Mouse (Mus musculus) thymus, postnatal 25 days (tissue): ENCODE results near the gene Prps1.
"Not testable (repeated sequence)": the region's sequence is repeated elsewhere in the genome, so short reads cannot be mapped to it uniquely, and the experiment has no call there.

Source experiments
- DNase-seq: peaks from one replicate; pipeline ENCODE4 v3.0.0; 2022

Gene Prps1

DNA sequence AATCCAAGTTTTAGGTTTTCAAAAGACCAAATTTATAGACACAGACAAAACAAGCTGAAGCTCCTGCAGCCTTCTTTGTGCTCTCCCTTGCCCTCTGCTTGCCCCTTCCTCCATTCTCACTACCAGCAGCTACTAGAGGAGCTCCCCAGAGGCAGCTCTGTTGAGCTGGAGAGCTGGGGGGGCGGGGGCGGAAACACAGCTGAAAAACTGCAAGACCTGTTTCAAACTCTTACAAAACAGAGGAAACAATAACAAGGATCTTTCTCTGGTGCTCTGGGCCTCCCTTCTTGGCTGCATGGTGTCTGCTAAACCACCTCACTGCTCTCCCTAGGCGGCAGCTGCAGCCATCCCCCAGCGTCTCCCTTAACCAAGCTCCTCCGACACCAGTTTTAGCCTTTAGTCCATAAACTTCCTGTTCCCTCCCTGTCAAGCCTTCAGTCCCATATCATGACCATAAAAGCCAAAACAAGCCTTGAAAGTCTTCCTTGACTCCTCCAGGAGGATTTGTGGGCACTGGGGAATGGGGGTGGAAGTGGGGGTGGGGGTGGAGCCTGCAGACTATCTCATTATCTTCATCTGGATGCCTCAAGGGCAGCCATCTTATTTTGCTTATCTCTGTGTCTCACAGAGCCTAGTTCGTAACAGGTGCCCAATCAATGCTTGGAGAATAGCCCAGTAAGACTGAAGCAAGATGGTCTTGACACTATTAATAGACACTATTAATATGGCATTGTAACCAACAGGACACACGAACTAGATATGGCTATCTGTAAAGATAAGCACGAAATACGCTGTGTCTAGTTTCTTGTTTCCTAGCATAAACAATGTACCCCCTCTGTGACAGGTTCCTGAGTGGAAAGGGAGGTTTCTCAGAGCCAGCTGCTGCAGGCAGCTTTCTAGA, 45.2 kb downstream of the Prps1 start:
- DNase-seq, result peak; percentile 40

GRCm38 (mm10) chrX:140503905-140504304, 47.5 kb downstream of the Prps1 start:
- DNase-seq, result peak; percentile 76

- DNase-seq, result peak; percentile 85
These were observed 49.3 kb downstream of the Prps1 start for GRCm38 (mm10) chrX:140505497-140506238.

GRCm38 (mm10) chrX:140506436-140507180, 50.2 kb downstream of the Prps1 start:
- no peak for DNase-seq

DNA sequence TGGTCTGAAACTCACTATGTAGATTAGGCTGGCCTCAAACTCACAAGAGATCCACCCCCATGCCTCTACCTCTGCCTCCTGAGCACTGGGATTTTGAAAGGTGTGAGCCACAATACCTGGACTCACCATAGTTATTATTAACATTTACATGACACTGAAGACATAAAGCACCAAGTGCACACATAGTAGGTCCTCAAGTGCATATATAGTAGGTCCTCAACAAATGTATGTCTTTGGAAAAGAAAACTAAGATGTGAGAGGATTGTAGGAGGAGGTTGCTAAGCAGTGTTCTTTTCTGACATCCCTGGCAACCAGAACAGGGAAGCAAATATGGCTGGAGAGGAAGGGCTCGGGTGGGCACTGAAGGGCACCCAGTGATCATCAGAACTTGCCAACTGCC, 51.0 kb downstream of the Prps1 start:
- no peak for DNase-seq

- not testable (repeated sequence) for DNase-seq
These were observed 52.4 kb downstream of the Prps1 start for GRCm38 (mm10) chrX:140508791-140509190.

DNA sequence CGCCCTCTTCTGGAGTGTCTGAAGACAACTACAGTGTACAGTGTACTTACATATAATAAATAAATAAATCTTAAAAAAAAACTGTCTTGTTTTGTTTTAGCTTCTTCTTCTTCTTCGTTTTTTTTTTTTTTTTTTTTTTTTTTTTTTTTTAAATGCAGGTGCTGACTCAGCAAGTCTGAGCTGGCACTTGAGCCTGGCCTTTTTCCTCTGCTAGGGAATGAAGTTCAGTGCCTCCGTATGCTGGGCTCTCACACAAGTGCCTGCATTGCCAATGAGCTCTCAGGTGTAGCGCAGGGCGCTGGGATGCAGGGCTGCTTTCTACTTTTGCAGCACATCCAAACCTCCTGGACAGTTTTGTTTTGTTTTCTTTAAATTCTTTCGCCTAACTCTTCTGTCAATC, 53.4 kb downstream of the Prps1 start:
- DNase-seq, result no peak

DNA sequence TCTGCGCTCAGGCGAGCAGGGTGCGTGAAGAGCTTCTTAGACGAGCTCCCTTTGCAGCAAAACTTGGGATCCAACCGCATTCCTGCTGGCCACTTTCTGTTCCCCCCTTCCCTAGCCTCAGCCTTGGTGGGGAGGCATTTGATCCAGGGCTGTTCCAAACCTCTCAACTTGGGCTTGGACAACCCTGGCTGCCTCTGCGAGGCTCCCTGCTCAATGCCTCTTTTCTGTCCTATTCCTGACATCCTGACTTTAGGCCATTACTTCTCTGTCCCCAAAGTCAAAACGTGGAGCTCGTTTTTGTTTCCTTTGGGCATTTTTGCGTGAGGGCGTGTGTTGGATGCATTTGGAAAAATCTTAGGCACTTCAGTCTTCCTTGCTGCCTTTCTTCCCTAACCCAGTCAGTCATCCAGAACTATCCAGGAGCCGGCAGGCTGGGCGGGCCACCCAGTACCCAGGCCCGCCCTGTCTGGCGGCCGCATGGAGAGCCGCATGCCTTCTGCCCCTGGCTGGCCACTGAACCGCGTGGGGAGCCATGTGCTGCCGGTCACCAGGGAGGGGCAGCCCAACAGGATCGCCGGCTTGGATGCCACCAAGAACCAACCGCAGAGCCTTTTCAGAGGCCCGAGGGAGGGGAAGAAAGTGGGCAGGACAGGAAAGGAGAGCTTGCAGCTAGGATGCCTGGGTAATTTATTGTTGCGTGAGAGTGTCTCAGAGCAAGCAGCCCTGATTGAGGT, 54.5 kb downstream of the Prps1 start:
- no peak for DNase-seq

DNA sequence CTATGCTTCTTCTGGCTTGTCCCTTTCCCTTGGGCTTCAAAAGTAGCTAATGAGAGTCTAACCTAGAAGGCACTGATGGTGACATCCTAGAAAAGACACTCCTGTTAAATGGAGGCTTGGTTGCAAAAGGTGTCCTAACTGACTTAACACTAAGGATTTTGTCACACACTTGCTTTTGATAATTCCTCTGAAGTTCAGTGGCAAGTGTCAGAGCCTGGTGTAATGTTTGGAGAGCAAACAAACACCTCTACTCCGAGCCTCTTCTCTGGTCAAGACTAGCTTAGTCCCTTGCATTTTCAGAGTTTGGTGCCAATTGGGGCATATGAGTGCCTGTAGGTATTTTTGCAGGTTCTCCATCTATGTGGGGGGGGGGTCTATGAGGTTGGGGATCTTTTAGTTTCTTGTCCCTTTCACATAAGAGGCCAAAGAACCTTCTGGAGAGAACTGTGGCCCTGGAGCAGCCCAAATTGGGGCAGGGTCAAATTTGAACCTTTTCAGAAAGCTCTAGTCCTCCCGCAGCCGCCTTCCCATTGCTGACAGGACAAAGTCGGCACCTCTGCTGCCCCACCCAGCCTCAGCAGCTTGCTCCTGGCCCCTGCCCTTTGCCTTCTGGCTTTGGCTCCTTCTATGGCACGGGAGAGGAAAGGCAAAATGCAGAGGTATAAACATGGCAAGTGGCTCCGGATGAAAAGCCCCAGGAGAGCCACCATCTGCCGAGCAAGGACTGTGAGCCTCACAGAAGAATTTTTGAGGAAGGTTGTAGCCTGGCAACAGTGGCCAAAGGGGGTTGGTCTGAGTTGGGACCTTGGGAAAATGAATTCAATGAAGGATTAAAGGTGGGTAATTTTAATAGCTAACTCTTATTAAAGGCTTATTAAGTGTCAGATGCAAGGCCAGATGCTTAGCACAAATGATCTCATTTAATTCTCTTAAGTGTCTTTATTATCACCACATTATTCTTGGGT, 55.6 kb downstream of the Prps1 start:
- DNase-seq, result no peak

DNA sequence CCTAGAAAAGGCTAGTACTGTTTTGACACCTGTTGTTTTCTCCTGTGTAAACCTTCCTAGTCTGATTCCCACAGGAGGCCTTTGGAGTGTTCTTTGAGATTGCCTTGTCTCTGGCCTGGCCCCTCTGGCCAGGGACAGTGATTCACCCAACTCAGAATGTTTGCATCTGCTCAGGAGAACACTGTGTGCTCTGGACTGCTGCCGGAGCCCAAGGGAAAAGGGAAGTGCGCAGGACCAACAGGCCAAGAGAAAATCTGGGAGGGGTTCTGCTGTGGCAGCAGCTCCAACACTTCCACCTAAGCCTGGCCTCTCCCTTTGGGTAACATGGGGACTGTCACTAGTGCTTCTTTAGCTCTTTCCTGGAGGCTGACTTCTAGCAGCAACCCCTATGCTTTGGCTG, 57.0 kb downstream of the Prps1 start:
- no peak for DNase-seq

DNA sequence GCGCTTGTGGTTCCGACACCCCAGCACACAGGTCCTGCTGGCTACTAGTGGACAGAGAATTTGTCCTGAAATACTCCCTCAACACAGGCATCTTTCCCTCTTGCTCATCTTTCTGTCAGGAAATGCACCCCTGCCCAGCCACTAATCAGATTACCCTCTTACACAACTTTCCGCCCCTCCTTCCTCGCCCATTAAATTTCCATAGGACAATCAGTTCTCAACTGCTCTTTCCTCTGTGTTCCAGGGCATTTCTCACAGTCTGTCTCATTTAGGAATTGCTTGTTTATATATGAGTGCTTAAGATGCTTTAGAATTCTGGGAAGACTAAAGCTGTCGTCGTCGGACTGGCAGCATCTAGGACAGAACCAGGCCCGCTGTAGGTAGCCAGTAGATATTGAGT, 61.9 kb downstream of the Prps1 start:
- no peak for DNase-seq

GRCm38 (mm10) chrX:140520146-140521102, 64.0 kb downstream of the Prps1 start:
- DNase-seq, result peak; percentile 84

DNA sequence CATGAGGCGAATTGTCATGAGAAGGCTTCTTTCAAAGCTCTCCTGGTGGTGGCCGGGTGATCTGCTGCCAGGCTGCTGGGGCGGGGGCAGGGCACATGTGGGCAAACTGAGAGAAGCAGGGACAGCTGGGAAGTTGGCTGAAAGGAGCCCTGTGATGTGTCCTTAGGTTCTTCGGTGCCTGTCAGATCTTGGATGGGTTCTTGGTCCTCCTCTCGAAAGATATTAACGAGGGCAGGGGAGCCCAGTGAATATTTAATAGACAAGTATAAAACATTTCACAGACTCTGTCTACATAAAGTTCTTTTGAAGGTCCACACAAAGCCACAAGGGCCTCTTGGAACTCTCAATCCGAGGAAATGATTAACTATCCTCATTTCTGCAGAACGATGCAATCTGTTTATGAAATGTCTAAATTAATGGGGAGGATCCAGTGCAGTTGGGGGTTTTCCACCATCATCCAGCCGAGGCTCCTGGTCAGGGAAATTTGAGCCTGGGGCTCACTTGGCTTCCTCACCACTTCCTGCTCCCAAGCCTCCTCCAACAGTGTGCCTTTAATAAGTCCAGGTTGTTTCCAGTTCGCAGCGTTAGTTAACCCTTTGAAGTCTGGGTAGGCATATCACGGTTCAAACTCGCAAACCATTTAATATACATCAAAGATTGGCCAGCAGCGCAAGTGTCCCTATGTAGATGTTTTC, 65.8 kb downstream of the Prps1 start:
- DNase-seq, result no peak

DNA sequence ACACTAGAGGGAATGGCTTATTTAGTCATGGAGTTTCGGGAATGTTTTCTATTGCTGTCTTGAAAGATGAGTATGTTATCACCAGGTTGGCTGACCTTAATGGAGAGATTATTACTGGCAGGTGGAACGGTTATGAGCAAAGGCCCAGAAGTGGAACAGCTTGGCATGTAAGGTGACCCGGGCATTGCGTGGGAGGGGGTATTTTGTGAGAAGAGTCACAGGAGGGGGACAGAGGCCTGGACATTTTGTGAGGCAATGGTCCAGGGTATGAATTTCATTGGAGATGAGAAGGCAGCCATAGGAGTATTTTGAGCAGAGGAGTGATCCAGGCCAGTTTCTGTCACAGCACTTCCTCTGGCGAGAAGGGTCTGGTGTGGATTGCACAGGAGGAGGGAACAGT, 67.8 kb downstream of the Prps1 start:
- no peak for DNase-seq
